Mouse (Mus musculus) olfactory bulb, adult 2 months (tissue): ENCODE measurements around the gene Jpt2.

Experiments
- CTCF ChIP-seq: fragments of 200-500 bp; IDR thresholded peaks from 2 replicates; pipeline ENCODE4 v1.5.1; 2012; ENCODE audit warnings: low read depth, mild to moderate bottlenecking, low read length, moderate library complexity; ENCODE audit not compliant: insufficient read depth
- POLR2A ChIP-seq: fragments of 200-500 bp; IDR thresholded peaks from 2 replicates; pipeline ENCODE4 v1.6.1; 2012; ENCODE audit warnings: mild to moderate bottlenecking, low read depth, low read length, moderate library complexity; ENCODE audit not compliant: insufficient read depth

GRCm38 (mm10) chr17:24934926-24935325 lies 25.6 kb downstream of the Jpt2 start:
- TF ChIP-seq CTCF: no peak
- TF ChIP-seq POLR2A: no peak
